Mouse (Mus musculus) heart, postnatal 0 days (tissue): Measurements from ENCODE around the gene Smim20. TPM values are rescaled to one million over a fixed set of nuclear protein-coding genes. Genes with fewer than 3 reads are reported as not detected.

Source experiments
- ATAC-seq: fragments of 200-750 bp; cut with Nextera tagmentation; 2 replicates; pipeline ENCODE4 v1.8.0; 2017; ENCODE audit warnings: low read depth, moderate number of reproducible peaks, moderate library complexity; ENCODE audit not compliant: insufficient read depth
- DNase-seq: peaks from one replicate; pipeline ENCODE4 v3.0.0-alpha.2; 2016; ENCODE audit warnings: low spot score
- H3K27ac ChIP-seq: fragments of 300-500 bp; sonication (generic); 2 replicates; pipeline ENCODE4 v1.5.1; 2014; ENCODE audit warnings: low read depth, mild to moderate bottlenecking
- H3K27me3 ChIP-seq: fragments of 300-500 bp; sonication (generic); 2 replicates; pipeline ENCODE4 v1.6.1; 2014; ENCODE audit warnings: low read length, mixed read lengths; ENCODE audit not compliant: control insufficient read depth, insufficient read depth
- H3K36me3 ChIP-seq: fragments of 300-500 bp; sonication (generic); replicated peaks from 2 replicates; pipeline ENCODE4 v1.6.1; 2014; ENCODE audit warnings: low read length, mixed read lengths; ENCODE audit not compliant: control insufficient read depth, insufficient read depth
- H3K4me1 ChIP-seq: fragments of 300-500 bp; sonication (generic); 2 replicates; pipeline ENCODE4 v1.6.1; 2014; ENCODE audit warnings: antibody characterized with exemption; ENCODE audit not compliant: control insufficient read depth, insufficient read depth
- H3K4me2 ChIP-seq: fragments of 300-500 bp; sonication (generic); 2 replicates; pipeline ENCODE4 v1.6.1; 2014; ENCODE audit warnings: low read depth, mild to moderate bottlenecking, low read length, moderate library complexity
- H3K4me3 ChIP-seq: fragments of 300-500 bp; sonication (generic); 2 replicates; pipeline ENCODE4 v1.5.1; 2014; ENCODE audit warnings: low read depth, low read length
- H3K9ac ChIP-seq: fragments of 300-500 bp; sonication (generic); replicated peaks from 2 replicates; pipeline ENCODE4 v1.6.1; 2014; ENCODE audit warnings: low read depth, low read length, mixed read lengths
- H3K9me3 ChIP-seq: fragments of 300-500 bp; sonication (generic); replicated peaks from 2 replicates; pipeline ENCODE4 v1.6.1; 2016; ENCODE audit warnings: low read length; ENCODE audit not compliant: control insufficient read depth
- CTCF ChIP-seq: IDR thresholded peaks from 2 replicates; pipeline ENCODE4 v1.5.1; 2016; ENCODE audit warnings: antibody characterized with exemption, control low read depth, low read depth
- EP300 ChIP-seq: IDR thresholded peaks from 2 replicates; pipeline ENCODE4 v1.6.1; 2016; ENCODE audit warnings: antibody characterized with exemption, low read depth
- WGBS: fragments of 180-500 bp; shearing (Covaris S2); extraction: QIAGEN DNeasy Blood & Tissue Kit; methylation state at CpG from one replicate; pipeline ENCODE4 v1.1.7; 2014; 5-methylcytosine and 5-hydroxymethylcytosine counted together
- polyA plus RNA-seq: library from polyadenylated mRNA; unstranded; fragments of >200 nt; fragmentation: Nextera tagmentation; extraction: Ambion mirVana; gene quantifications from 2 replicates; pipeline ENCODE4 v1.2.1, GENCODE M21; 2015
- total RNA-seq: library from RNA; depleted of rRNA; stranded (reverse); fragments of >200 nt; gene quantifications from 2 replicates; pipeline ENCODE4 v1.2.3, GENCODE M21; 2014; ENCODE audit warnings: low replicate concordance

Smim20 gene
- total and polyA plus RNA-seq, 2 experiments from 2014 or later: 163 to 218 TPM

GRCm38 (mm10) chr5:53302895-53303670 lies 36.2 kb downstream of the Smim20 start:
- no peak overlapping the region for H3K4me3 ChIP-seq
- H3K9me3 ChIP-seq: no peaks in the 10 kb centered on the region
- no peaks in the 10 kb centered on the region for H3K4me1 ChIP-seq
- no peak for TF ChIP-seq CTCF
- no peak for TF ChIP-seq EP300
- H3K36me3 ChIP-seq: no peaks in the 10 kb centered on the region
- H3K27me3 ChIP-seq: no peaks in the 10 kb centered on the region
- ATAC-seq (no peak), DNase-seq (no peak)
- no peak overlapping the region for H3K27ac ChIP-seq
- no peak overlapping the region for H3K9ac ChIP-seq
- H3K4me2 ChIP-seq: no peak overlapping the region
- 77% methylated on average over 10 of the region's 10 CpGs for WGBS

GRCm38 (mm10) chr5:53303941-53304340 lies 37.1 kb downstream of the Smim20 start:
- TF ChIP-seq CTCF: no peak
- Histone ChIP-seq H3K9me3 (no peaks in the 10 kb centered on the region), H3K36me3 (no peaks in the 10 kb centered on the region), H3K9ac (no peak overlapping the region), H3K27ac (no peak overlapping the region), H3K4me1 (no peaks in the 10 kb centered on the region), H3K4me2 (no peak overlapping the region), H3K4me3 (no peak overlapping the region), H3K27me3 (no peaks in the 10 kb centered on the region)
- WGBS: 90% methylated on average over 6 of the region's 6 CpGs
- ATAC-seq (no peak), DNase-seq (no peak)

GRCm38 (mm10) chr5:53304936-53305335 lies 38.1 kb downstream of the Smim20 start:
- 63% methylated on average over 4 of the region's 4 CpGs for WGBS
- no peaks in the 10 kb centered on the region for H3K4me1 ChIP-seq

GRCm38 (mm10) chr5:53306864-53307263 lies 40.0 kb downstream of the Smim20 start:
- Histone ChIP-seq H3K36me3 (no peaks in the 10 kb centered on the region), H3K27me3 (no peaks in the 10 kb centered on the region), H3K9me3 (no peaks in the 10 kb centered on the region), H3K9ac (no peak overlapping the region), H3K4me2 (no peak overlapping the region), H3K27ac (no peak overlapping the region), H3K4me1 (no peaks in the 10 kb centered on the region), H3K4me3 (no peak overlapping the region)
- no peak for DNase-seq
- no peak for ATAC-seq
- WGBS: 77% methylated on average over 3 of the region's 3 CpGs
- no peak for TF ChIP-seq CTCF

More at GRCm38 (mm10) chr5:53304936-53305335, 38.1 kb downstream of the Smim20 start:
- no peak for DNase-seq
- Histone ChIP-seq H3K4me2 (no peak overlapping the region), H3K27me3 (no peaks in the 10 kb centered on the region), H3K27ac (no peak overlapping the region), H3K4me3 (no peak overlapping the region), H3K9me3 (no peaks in the 10 kb centered on the region), H3K9ac (no peak overlapping the region), H3K36me3 (no peaks in the 10 kb centered on the region)
- TF ChIP-seq EP300 (no peak), CTCF (no peak)
- ATAC-seq: no peak

GRCm38 (mm10) chr5:53307437-53307836 lies 40.6 kb downstream of the Smim20 start:
- WGBS: 60% methylated on average over 5 of the region's 5 CpGs
- H3K27ac ChIP-seq: no peak overlapping the region
- H3K27me3 ChIP-seq: no peaks in the 10 kb centered on the region
- H3K9ac ChIP-seq: no peak overlapping the region
- no peaks in the 10 kb centered on the region for H3K36me3 ChIP-seq
- TF ChIP-seq CTCF (no peak), EP300 (no peak)
- ATAC-seq (no peak), DNase-seq (no peak)
- H3K4me1 ChIP-seq: no peaks in the 10 kb centered on the region
- no peak overlapping the region for H3K4me2 ChIP-seq
- no peaks in the 10 kb centered on the region for H3K9me3 ChIP-seq
- H3K4me3 ChIP-seq: no peak overlapping the region
